Mouse (Mus musculus) adrenal gland, adult 18-20 months (tissue): ENCODE measurements around the gene Polrmt. TPM values are rescaled to one million over a fixed set of nuclear protein-coding genes. Genes with fewer than 3 reads are reported as not detected.

Experiments used
- DNase-seq, 2 experiments: peaks; one replicate each; pipeline ENCODE4 v3.0.0; 2021 to 2022; ENCODE audit warnings: low spot score in 2 of 2
- long read RNA-seq, 2 experiments: library from polyadenylated mRNA; stranded (forward); transcript quantifications; one replicate each; pipeline ENCODE4 v2.0.0; 2021
- total RNA-seq, 2 experiments: library from RNA; stranded (reverse); gene quantifications; 1 replicate in 1 of 2; 2 replicates in 1 of 2; pipeline ENCODE4 v1.2.3; 2021

Gene Polrmt
- total RNA-seq, result 10 to 100 TPM; 53.0 to 59.0 TPM
- long read RNA-seq, experiment 1, transcript Polrmt-201 (21 exons, 3,755 nt), result major isoform, 39 of 64 reads
- long read RNA-seq, experiment 1, partial matches to known transcripts, result 15 of 64 reads
- long read RNA-seq, experiment 1, other reads (novel, unspliced or antisense), result 10 of 64 reads
- long read RNA-seq, experiment 2, transcript Polrmt-201 (21 exons, 3,755 nt), result major isoform, 48 of 87 reads
- long read RNA-seq, experiment 2, partial matches to known transcripts, result 32 of 87 reads
- long read RNA-seq, experiment 2, other reads (novel, unspliced or antisense), result 7 of 87 reads

DNA sequence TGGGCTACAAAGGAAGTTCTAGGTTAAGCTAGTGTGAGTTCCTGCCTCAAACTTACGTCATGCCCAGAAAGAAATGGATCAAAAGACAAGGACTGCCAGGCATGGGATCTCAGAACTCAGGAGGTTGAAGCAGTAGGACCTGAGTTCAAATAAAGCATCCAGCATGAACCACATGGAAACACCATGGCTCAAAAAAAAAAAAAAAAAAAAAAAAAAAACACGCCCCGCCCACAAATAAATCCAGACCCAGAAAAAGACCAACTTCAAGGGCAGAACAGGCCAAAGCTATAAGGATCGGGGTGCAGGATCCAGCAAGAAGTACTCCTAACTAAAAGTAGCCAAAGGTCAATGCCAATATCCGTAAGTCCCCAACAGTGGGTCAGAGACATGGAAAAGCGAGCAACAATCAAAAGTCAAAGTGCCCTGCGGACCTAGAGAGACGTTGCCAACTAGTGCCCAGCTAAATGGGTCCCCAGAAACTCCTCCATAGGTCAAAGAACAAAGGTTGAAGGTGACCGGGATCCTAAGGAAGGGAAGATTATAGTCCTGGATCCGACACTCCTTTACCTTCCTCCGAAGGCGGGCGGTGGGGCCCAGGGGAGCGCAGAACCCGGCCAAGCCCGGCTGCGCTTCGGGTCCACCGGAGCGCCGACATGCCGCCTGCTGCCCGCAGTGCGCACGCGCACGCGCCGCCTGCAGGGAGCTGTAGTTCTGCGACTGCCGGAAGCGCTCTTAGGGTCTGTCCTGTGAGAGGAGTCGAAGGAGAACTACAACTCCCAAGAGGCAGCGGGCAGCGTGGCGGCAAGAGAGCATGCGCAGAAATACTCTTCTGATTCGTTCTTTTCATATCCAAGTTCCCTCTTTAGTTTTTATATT lies at the start of gene Polrmt:
Gene Polrmt, minus strand, starts transcription at position 684 of the 876 bp plus-strand sequence.
- DNase-seq, result peak; percentile 85 to 90

DNA sequence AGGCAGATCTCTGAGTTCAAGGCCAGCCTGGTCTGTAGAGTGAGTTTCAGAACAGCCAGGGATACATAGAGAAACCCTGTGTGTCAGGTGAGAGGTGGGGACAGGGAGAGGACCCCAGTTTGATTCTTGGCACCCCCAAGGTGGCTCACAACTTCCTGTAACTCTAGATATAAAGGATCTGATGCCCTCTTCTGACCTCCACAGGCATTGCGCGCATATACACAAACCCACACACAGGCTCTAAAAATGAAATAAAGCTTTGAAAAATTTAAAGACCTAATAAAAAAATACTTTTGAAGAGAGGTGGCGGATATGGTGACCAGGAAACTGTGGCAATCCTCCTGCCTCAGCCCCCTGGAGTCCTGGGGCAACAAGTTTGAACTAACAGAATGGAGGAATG lies 49.5 kb upstream of the Polrmt start:
- DNase-seq, result no peak

DNA sequence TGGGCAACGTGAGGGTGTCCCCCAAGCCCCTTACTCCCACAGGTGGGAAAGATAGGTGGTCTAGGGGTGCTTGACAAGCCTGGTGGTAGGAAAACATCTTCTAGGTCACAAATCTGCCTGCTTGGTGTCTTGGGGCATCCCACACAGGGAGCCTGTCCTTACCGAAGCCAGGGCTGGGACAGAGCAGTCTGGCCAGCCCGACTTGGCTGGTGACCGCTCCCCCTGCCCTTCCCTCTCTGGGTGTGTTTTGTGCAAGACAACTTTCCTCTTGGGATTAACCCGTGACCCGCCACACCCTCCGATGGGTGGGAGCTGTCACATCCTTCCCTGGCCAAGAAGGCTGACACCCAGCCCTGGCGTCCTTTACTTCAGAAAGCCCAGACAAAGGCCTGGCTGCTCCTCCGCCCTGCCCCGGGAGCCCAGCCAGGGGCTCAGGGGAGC lies 48.1 kb upstream of the Polrmt start:
- peak; percentile 50 to 70 for DNase-seq

DNA sequence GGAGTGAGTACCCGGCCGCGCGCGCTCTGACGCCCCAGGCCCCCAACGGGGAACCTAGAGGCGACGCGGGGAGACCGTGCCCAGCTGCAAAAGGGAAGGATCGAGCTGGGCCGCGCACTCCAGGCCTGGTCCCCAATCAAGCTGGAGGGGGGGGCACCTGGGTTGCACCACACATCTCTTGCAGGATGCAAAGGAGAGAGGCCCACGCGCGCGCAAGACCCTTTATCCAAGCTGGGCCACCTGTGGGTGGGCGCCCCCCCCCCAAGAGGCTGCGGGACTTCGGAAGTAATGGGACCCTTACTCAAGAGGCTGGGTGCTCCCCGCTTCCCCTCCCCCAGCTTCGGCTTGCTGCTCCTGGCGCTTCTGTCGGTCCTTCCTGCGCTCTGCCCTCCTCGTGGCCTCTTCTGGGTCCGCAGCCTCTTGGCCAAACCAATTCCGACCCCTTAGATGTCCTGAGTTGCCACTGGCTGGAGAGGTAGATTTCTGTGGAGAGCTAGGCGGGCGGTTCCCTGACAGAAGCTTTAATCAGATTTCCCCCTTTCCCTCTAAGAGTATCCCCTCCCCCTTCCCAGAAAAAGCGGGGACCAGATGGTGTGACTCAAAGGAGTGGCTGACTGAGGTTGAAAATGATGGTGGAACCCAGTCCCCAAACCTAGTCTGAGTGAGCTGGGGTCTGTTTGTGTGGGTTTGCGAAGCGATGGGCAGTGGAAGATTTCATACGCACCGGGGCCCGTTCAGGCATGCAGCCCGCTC lies 47.5 kb upstream of the Polrmt start:
- peak in 1 of 2 experiments; percentile 42 for DNase-seq

DNA sequence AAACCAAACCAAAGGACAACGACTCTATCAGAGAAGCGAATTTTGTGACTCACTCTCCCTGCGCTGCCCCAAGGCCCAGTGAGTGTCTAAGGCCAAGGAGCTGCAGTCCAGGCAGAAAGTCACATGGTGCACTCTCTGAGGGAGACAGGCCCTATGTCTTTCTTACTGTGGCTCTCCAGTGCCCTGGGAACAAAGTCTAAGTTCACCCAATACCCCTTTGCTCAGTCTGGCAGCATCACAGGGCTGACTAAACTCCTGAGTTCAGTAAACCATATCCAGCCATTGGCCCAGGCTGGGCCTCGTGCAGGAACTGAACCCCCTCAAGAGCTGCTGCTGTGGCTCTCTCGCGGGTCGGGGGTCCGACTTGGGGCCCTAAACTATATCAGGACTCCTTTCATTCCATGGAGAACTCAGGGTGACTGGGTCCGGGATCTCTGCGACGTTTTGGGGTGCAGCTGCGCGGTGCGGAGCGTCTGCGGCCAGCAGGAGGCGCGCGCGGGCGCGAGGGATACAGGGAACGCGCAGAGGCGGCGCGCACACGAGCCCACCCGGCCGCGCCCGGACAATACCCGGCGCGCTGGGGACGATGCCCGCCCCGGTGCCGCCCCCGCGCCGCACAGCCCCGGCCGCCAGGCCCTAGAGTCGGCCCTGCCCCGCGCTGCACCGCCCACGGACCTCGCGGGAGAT lies 46.8 kb upstream of the Polrmt start, which contains the start of gene Palm:
Gene Palm, plus strand, starts transcription at position 522 of the 687 bp plus-strand sequence.
- peak; percentile 86 to 90 for DNase-seq

DNA sequence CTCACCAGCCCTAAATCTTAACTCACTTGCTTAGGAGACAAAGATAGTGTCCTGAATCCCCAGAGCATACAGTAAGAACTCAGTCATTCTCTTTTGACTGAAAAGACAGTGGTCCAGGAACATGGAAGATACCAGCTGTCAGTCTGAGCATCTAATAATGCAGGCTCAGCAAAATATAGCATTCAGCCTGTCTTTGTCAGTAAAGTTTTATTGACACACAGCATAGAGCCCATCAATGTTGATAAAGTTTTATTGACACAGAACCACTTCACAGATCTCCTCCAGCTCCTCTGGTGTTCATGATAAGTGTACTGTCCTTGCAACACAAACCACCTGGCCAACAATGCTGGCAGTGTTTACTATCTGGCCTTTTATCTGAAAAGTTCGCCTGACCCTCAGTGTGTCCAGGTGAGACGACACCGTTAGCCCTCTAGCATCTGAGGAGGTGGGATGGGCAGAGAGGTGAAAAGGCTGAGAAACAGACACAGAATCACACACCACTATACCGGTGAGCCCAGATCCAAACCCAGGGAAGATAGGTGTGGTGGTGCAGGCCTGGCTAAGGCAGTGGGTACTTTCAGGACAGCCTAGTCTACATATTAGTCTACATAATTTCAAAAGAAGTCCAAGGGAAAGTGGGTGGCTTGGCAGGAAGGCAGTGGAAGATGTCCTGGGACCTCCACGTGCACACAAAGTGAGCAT lies 46.1 kb upstream of the Polrmt start:
- no peak for DNase-seq

DNA sequence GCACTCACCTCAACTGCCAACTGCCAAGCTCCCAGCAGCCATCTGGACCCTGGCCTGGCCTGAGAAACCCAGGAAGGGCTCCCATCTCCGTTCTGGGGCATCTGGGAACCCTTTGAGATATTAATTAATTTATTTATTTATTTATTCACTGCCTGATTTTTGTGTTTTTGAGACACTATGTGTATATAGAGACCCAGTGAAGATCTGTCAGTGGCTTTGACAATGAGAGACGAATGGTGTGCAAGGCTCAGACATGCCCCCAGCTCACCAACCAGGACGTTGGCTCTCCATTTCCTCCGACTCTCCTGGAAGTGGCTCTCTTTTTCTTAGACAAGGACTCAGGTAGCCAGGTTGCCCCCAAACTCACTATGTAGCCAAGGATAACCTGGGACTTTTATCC lies 44.5 kb upstream of the Polrmt start, which contains the start of gene Prss57:
Gene Prss57, minus strand, starts transcription at position 101 of the 400 bp plus-strand sequence.
- DNase-seq, result no peak

DNA sequence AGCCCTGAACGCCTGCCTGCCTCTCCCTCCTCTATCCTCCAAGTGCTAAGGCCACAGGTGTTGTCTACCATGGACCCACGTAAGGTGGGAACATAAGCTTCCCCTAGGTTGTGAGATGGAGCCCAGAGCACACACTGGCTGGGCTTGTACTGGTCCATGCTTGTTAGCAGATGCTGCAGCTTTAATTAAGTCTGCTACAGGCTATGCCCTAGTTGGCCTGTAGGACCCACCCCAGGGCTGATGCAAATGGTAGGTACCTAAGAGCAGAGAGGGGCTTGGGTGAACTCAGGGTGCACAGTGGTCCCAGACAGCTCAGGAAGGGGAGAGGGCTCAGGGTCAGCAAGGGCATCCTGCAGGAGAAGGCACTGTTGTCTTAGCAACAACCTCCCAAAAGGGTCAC lies 43.2 kb upstream of the Polrmt start:
- DNase-seq, result no peak

DNA sequence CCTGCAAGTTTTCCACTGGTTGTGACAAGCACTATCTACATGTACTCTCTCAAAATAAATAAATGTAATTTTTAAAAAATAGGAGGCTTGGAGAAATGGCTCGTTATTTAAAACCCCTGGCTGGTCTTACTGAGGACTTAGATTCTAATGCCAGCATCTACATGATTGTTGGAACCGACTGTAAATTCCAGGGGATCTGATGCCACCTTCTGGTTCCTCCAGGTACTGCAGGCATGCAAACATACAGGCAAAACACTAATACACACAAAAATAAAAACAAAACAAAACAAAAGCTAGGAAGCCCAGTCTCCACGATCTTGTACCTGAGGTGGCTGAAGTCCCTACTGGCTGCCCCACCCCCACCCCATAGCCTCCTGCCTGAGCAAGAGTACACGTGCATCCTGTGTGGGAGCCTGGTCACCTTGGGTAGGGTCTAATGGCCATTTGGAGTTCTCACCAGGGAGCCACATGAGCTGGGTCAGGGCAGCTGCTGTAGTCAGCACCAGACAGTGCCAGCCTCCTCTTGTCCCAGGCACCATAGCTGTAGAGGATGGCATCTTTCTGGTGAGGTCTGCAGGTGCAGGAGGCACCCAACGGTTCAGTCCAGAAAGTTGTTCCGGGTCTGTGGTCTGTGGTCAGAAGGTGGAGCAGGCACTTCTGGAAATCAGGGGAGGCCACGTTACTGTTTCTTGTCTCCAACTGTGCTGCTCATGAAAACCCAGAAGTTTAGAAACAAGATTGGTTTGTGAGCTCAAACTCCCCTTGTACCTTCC lies 42.2 kb upstream of the Polrmt start:
- DNase-seq, result peak; percentile 82 to 85

DNA sequence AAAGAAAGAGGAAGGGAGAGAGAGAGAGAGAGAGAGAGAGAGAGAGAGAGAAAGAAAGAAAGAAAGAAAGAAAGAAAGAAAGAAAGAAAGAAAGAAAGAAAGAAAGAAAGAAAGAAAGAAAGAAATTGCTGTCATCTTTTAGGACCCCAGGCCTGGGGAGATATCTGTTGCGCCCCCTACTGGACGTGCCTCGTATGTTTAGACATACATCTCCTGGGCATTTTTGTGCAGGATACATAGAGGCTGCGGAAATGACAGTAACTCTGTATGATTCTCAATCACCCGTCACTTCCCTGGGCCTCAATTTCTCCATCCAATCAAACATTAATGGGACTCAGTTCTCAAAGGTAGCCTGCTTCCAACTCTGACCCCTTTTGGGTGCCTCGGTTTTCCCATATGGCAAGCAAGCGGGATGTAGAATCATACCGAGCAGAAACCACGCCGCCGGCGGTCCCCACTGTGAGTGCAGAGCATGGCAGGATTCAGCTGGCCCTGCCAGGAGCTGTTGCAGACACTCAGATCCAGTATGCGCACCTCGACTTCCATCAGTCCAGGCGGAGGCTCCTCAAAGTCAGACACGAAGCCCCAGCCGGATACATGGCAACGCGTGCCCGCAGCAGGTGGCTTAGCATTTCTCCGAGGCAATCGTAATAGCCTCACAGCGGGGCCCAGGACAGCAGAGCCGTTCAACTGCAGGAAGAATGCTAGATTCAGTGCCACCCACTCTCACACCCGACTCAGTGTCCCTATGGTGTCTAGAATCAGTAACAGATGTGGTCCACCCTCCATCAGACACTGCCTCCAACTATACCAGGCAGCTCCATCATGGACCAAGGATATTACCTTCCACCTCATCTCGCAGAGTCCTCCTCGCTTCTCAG lies 37.8 kb upstream of the Polrmt start:
- no peak for DNase-seq

DNA sequence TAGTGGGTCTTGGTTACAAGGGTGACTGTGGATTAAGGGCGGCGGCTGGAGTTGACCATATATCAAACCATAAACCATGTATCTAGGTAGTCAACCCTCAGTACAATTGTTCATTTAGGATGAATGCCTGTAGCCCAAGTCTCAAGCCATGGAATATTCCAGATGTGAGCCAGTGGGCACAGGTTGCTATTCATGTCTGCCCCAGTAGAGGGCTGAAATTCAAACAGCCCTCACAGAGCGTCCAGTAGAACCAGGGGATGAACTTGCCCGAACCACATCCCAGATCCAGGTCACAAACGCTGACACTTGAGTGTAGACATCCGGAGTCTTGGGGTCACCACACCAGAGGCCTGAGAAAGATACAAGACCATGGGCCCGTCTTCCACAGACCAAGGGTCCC lies 36.7 kb upstream of the Polrmt start:
- no peak for DNase-seq

DNA sequence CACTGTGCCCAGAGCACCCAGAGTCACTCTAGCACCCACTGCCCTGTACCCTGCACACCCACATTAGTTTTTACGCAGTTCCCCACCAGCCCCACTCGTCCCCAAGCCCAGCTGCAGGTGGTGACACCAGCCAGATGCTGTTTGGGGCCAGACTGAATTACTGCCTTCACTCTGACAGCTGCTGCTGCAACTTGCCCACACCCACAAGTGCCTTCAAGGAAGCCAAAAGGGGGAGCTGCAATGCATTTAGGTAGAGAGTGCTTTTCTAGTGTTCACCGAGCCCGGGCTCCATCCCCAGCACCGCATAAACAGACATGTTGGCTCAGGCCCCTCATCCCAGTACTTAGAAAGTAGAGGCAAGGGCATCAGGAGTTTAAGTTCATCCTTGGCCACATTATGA lies 35.6 kb upstream of the Polrmt start:
- DNase-seq, result no peak

DNA sequence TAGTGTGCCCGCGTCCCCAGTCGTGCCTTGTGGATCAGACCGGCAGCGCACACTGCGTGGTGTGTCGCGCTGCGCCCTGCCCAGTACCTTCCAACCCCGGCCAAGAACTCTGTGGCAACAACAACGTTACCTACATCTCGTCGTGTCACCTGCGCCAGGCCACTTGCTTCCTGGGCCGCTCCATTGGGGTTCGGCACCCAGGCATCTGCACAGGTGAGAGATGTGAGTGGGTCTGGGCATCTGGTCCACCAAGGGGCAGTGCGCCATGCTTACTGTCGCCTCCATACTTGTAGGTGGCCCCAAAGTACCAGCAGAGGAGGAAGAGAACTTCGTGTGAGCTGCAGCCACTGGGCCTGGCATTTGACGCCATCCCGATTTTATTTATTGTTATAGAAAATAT lies 34.8 kb upstream of the Polrmt start:
- no peak for DNase-seq

DNA sequence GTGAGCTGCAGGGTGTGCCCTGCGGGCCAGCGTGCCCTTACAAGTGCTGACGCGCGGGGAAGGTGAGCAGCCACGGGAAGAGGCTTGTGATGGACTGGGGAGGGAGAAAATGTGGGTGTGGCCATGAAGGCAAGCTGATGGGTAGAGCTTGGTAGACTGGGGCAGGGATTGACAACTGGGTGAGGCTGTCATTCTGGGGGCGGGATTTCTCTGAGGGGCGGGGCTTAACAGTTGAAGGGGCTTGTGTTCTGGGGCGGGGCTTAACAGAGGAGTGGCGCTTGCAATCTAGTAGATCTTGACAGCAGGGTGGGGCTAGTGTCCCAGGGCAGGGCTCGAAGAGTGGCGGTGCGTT lies 34.3 kb upstream of the Polrmt start:
- no peak for DNase-seq

DNA sequence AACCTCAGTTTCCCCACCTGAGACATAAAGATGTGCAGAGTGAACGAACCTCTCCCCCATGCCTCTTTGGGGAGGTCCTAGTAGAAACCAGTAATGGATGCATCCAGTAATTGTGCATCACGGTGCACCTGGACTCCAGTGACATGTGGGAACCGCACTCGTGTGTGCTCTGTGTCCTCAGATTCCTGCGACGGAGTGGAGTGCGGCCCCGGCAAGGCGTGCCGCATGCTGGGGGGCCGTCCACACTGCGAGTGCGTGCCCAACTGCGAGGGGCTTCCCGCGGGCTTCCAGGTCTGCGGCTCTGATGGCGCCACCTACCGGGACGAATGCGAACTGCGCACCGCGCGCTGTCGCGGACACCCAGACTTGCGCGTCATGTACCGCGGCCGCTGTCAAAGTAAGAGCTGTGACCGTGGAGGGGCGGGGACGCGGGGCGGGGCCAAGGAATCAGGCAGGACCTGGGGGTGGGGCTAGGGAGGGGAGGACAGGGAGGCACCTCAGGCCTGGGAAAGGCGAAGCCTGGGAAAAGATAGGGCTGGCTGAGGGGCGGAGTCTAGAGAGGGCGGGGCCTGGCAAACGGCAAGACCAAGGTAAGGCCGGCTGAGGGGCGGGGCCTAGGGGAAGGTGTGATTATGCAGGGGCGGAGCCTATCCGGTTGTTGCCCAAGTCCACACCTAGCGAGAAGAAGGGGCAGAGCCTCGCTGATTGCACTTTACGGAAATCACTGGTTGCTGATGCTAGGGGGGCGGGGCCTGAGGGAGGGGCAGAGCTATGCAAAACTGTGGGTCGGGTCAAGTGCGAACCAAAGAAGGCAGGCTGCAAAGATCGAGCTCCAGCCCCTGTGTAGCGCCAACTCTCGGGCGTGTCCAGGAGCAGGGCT lies 33.6 kb upstream of the Polrmt start:
- DNase-seq, result peak; percentile 95

DNA sequence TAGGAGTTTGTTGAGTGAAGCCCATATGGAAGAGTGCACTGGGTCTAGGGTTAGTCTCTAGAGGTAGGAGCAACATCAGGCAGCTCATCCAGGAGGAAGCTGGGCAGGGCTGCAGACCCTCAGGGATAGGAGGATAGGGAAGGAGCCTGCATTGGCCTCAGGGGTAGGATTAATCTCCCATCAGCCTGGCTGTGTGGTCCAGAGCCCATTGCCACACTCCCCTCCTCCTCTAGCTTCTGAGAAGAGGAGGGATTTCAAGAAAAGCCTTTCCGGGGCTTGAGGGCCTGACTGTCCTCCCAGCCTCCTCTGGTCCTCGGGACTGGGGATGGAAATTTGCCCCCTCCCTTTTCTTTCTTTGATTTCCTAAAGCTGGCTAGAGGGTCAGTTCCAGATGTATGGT lies 32.8 kb upstream of the Polrmt start:
- DNase-seq, result no peak

DNA sequence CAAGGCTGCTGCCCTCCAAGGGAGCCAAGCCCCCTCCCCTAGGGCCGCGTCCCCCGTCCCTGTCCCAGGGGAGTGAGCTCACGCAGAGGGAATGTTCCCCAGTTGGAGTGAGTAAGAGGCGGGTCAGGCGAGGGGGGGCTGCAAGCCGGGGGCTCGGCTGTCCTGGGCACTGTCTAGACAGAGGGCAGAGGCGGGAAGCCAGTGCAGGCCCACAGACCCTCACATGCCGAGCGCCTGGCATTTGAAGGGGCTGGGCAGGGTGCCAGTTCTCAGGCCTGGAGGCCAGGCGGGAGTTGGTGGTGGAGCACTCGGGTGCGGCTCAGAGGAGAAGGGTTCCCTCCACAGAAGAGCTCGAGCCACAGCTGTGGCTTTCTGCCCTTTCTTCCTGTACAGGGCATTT lies 31.6 kb upstream of the Polrmt start:
- DNase-seq, result peak; percentile 49 to 63
